Mouse (Mus musculus): ENCODE measurements around the gene Lmo1. TPM values are rescaled to one million over a fixed set of nuclear protein-coding genes. Genes with fewer than 3 reads are reported as not detected.

Lmo1 gene
- polyA plus RNA-seq (2012; ENCODE audit: low replicate concordance), result 2.0 and 6.8 TPM in 2 replicates

GRCm38 (mm10) chr7:109174949-109175669 lies at the start of gene Lmo1:
Lmo1 (minus strand) TSS chr7:109175207.

Other genes with a start within 250 kb of the Lmo1 start
- 0.12 and 0.44 TPM in 2 replicates for gene Nlrp10, start 245.0 kb downstream of the Lmo1 start, polyA plus RNA-seq (2012; ENCODE audit: low replicate concordance)
- gene Eif3f, start 240.8 kb downstream of the Lmo1 start, polyA plus RNA-seq (2012; ENCODE audit: low replicate concordance), result 364 and 1,168 TPM in 2 replicates
- gene Tub, start 224.9 kb downstream of the Lmo1 start, polyA plus RNA-seq (2012; ENCODE audit: low replicate concordance), result 0.49 and 1.9 TPM in 2 replicates
- gene Ric3, start 91.9 kb downstream of the Lmo1 start, polyA plus RNA-seq (2012; ENCODE audit: low replicate concordance), result 1.2 and 2.8 TPM in 2 replicates

All from hematopoietic multipotent progenitor cell, adult 10-12 weeks (in vitro differentiated cells).